Mouse (Mus musculus) monocyte, adult 59 days (primary cell): ENCODE data around the gene Tfb2m. TPM values are rescaled to one million over a fixed set of nuclear protein-coding genes. Genes with fewer than 3 reads are reported as not detected.

ENCODE experiments used
- total RNA-seq, 2 experiments: library from RNA; stranded (reverse); gene quantifications; one replicate each; pipeline ENCODE4 v1.2.4; 2023

The Tfb2m gene
- total RNA-seq = 10 to 100 TPM; 16.4 to 23.4 TPM

GRCm38 (mm10) chr1:179545768-179546550, at the start of gene Tfb2m, which contains the start of gene Cnst:
Gene Tfb2m, minus strand, starts transcription at chr1:179546267.
Gene Cnst, plus strand, starts transcription at chr1:179546370.

GRCm38 (mm10) chr1:179517713-179518465, 28.2 kb downstream of the Tfb2m start, which contains the start of gene Smyd3:
Gene Smyd3, minus strand, starts transcription at chr1:179518041.

Other genes starting within 250 kb of the Tfb2m start
- gene Smyd3, start 28.2 kb downstream of the Tfb2m start, total RNA-seq = 10 to 100 TPM; 19.0 to 23.4 TPM
- 10 to 100 TPM; 28.0 to 29.6 TPM for gene Cnst, start 103 bp upstream of the Tfb2m start, total RNA-seq
- gene Sccpdh, start 121.9 kb upstream of the Tfb2m start, total RNA-seq = 1 to 10 TPM; 2.3 to 4.6 TPM
- gene Kif28, start 199.0 kb upstream of the Tfb2m start, total RNA-seq = not detected